Mouse (Mus musculus) cortical plate, adult 2 months (tissue): ENCODE results near the gene Sh2d5.

Experiments used
- CTCF ChIP-seq: fragments of 200-500 bp; IDR thresholded peaks from 2 replicates; pipeline ENCODE4 v1.5.1; 2011; ENCODE audit warnings: mild to moderate bottlenecking, control low read depth, low read length; ENCODE audit not compliant: insufficient read depth; ENCODE audit errors: extremely low read depth
- POLR2A ChIP-seq: fragments of 200-500 bp; IDR thresholded peaks from 2 replicates; pipeline ENCODE4 v1.6.1; 2011; ENCODE audit warnings: mild to moderate bottlenecking, low read length, control low read depth; ENCODE audit not compliant: insufficient read depth; ENCODE audit errors: extremely low read depth

- TF ChIP-seq CTCF = no peak
- TF ChIP-seq POLR2A = no peak
Measured at GRCm38 (mm10) chr4:138200769-138201168, 49.4 kb upstream of the Sh2d5 start.
